16 mouse cellular contexts compared by ENCODE assay signal in genomic region chr3:151547182-151547581, GRCm38 (mm10).
"Had no signal": no experiment of that assay in that cellular context is flagged by ENCODE, and none has a peak within 500 bp of the region (broad histone marks: within the 10 kb centered on the region; RNA-seq: fewer than 3 reads in every experiment).

No protein-coding gene starts in this region.

- DNase-seq: retina, postnatal 1 day; right cerebral cortex, adult 18-20 months; right cerebral cortex, postnatal 14 days; right cerebral cortex, postnatal 25 days; right cerebral cortex, postnatal 4 days; spleen, adult 18-20 months; thymus, adult 18-20 months; thymus, adult 2 months; thymus, postnatal 14 days; thymus, postnatal 25 days; thymus, postnatal 36 days; thymus, postnatal 4 days had no signal

- H3K4me2 ChIP-seq: neural tube, embryonic 13.5 days; neural tube, embryonic 15.5 days; stomach, embryonic 15.5 days had no signal

- H3K4me1 ChIP-seq: neural tube, embryonic 13.5 days; neural tube, embryonic 15.5 days; stomach, embryonic 15.5 days had no signal

- H3K9ac ChIP-seq: neural tube, embryonic 13.5 days; neural tube, embryonic 15.5 days; stomach, embryonic 15.5 days had no signal

- H3K27ac ChIP-seq: neural tube, embryonic 13.5 days; neural tube, embryonic 15.5 days; stomach, embryonic 15.5 days; stomach, postnatal 0 days had no signal

- H3K4me3 ChIP-seq: neural tube, embryonic 13.5 days; neural tube, embryonic 15.5 days; stomach, embryonic 15.5 days had no signal

- H3K36me3 ChIP-seq: neural tube, embryonic 13.5 days; neural tube, embryonic 15.5 days; stomach, embryonic 15.5 days had no signal

- H3K27me3 ChIP-seq: neural tube, embryonic 13.5 days; neural tube, embryonic 15.5 days; stomach, embryonic 15.5 days had no signal

- H3K9me3 ChIP-seq: neural tube, embryonic 13.5 days; neural tube, embryonic 15.5 days; stomach, embryonic 15.5 days had no signal
